Mouse (Mus musculus) heart, embryonic 16.5 days (tissue): ENCODE results near the gene Ptx4. TPM values are rescaled to one million over a fixed set of nuclear protein-coding genes. Genes with fewer than 3 reads are reported as not detected.

Experiments used
- ATAC-seq: fragments of 200-750 bp; cut with Nextera tagmentation; replicated peaks from 2 replicates; pipeline ENCODE4 v1.8.0; 2017; ENCODE audit warnings: moderate number of reproducible peaks; ENCODE audit not compliant: insufficient read depth, low FRiP score; ENCODE audit errors: extremely low read depth
- H3K27ac ChIP-seq: fragments of 300-500 bp; sonication (generic); 2 replicates; pipeline ENCODE4 v1.5.1; 2014; ENCODE audit warnings: mild to moderate bottlenecking, low read length, control low read depth, moderate library complexity
- H3K27me3 ChIP-seq: fragments of 300-500 bp; sonication (generic); 2 replicates; pipeline ENCODE4 v1.6.1; 2014; ENCODE audit warnings: low read length, mixed read lengths; ENCODE audit not compliant: control insufficient read depth, insufficient read depth
- H3K36me3 ChIP-seq: fragments of 300-500 bp; sonication (generic); 2 replicates; pipeline ENCODE4 v1.6.1; 2014; ENCODE audit not compliant: control insufficient read depth, insufficient read depth
- H3K4me1 ChIP-seq: fragments of 300-500 bp; sonication (generic); 2 replicates; pipeline ENCODE4 v1.6.1; 2014; ENCODE audit warnings: low read length, mixed read lengths; ENCODE audit not compliant: control insufficient read depth, insufficient read depth
- H3K4me2 ChIP-seq: fragments of 300-500 bp; sonication (generic); 2 replicates; pipeline ENCODE4 v1.6.1; 2014; ENCODE audit warnings: low read depth, mild to moderate bottlenecking, control low read depth, low read length
- H3K4me3 ChIP-seq: fragments of 300-500 bp; sonication (generic); 2 replicates; pipeline ENCODE4 v1.5.1; 2014; ENCODE audit warnings: mild to moderate bottlenecking, control low read depth, low read length
- H3K9ac ChIP-seq: fragments of 300-500 bp; sonication (generic); 2 replicates; pipeline ENCODE4 v1.6.1; 2014; ENCODE audit warnings: low read length, control low read depth
- H3K9me3 ChIP-seq: fragments of 300-500 bp; sonication (generic); replicated peaks from 2 replicates; pipeline ENCODE4 v1.6.1; 2016; ENCODE audit warnings: low read length; ENCODE audit not compliant: control insufficient read depth
- WGBS: fragments of 180-500 bp; shearing (Covaris S2); extraction: QIAGEN DNeasy Blood & Tissue Kit; methylation state at CpG from one replicate; pipeline ENCODE4 v1.1.7; 2014; 5-methylcytosine and 5-hydroxymethylcytosine counted together
- polyA plus RNA-seq: library from polyadenylated mRNA; unstranded; fragments of >200 nt; fragmentation: Nextera tagmentation; extraction: Ambion mirVana; gene quantifications from 2 replicates; pipeline ENCODE4 v1.2.1, GENCODE M21; 2015

Ptx4 gene
- polyA plus RNA-seq, 1 experiment from 2014 or later: 0.20 TPM

GRCm38 (mm10) chr17:25163387-25163786, 42.8 kb downstream of the Ptx4 start:
- Histone ChIP-seq H3K27ac (no peak overlapping the region), H3K27me3 (no peaks in the 10 kb centered on the region), H3K4me2 (no peak overlapping the region), H3K9ac (no peak overlapping the region), H3K36me3 (0 out of 2 replicates have a peak, but pooled peaks cover 3% of the 10 kb centered on the region), H3K4me1 (no peaks in the 10 kb centered on the region), H3K4me3 (no peak overlapping the region), H3K9me3 (no peaks in the 10 kb centered on the region)
- no peak for ATAC-seq
- 61% methylated on average over 7 of the region's 7 CpGs for WGBS

GRCm38 (mm10) chr17:25164770-25165169, 44.2 kb downstream of the Ptx4 start:
- no peak for ATAC-seq

GRCm38 (mm10) chr17:25165970-25166671, 45.6 kb downstream of the Ptx4 start:
- H3K27ac ChIP-seq: no peak overlapping the region
- no peak overlapping the region for H3K4me2 ChIP-seq
- no peak overlapping the region for H3K4me3 ChIP-seq
- H3K27me3 ChIP-seq: no peaks in the 10 kb centered on the region
- no peaks in the 10 kb centered on the region for H3K4me1 ChIP-seq
- 43% methylated on average over 6 of the region's 6 CpGs for WGBS
- no peaks in the 10 kb centered on the region for H3K9me3 ChIP-seq
- no peak overlapping the region for H3K9ac ChIP-seq
- ATAC-seq: no peak
- no peaks in the 10 kb centered on the region for H3K36me3 ChIP-seq

More at GRCm38 (mm10) chr17:25164770-25165169, 44.2 kb downstream of the Ptx4 start:
- Histone ChIP-seq H3K9me3 (no peaks in the 10 kb centered on the region), H3K4me3 (no peak overlapping the region), H3K4me2 (no peak overlapping the region), H3K9ac (no peak overlapping the region), H3K36me3 (0 out of 2 replicates have a peak, but pooled peaks cover 2% of the 10 kb centered on the region), H3K4me1 (no peaks in the 10 kb centered on the region), H3K27ac (no peak overlapping the region), H3K27me3 (no peaks in the 10 kb centered on the region)
- WGBS: 81% methylated on average over 3 of the region's 3 CpGs

GRCm38 (mm10) chr17:25169706-25170105, 49.1 kb downstream of the Ptx4 start:
- Histone ChIP-seq H3K27ac (no peak overlapping the region), H3K36me3 (no peaks in the 10 kb centered on the region), H3K9ac (no peak overlapping the region), H3K9me3 (no peaks in the 10 kb centered on the region), H3K4me3 (no peak overlapping the region), H3K4me2 (no peak overlapping the region), H3K4me1 (no peaks in the 10 kb centered on the region), H3K27me3 (no peaks in the 10 kb centered on the region)
- no peak for ATAC-seq
- WGBS: 74% methylated on average over 2 of the region's 2 CpGs

- H3K4me1 ChIP-seq: no peaks in the 10 kb centered on the region
- H3K4me2 ChIP-seq: no peak overlapping the region
- H3K9ac ChIP-seq: no peak overlapping the region
- no peak overlapping the region for H3K27ac ChIP-seq
- WGBS: 79% methylated on average over 3 of the region's 3 CpGs
- no peaks in the 10 kb centered on the region for H3K36me3 ChIP-seq
- H3K4me3 ChIP-seq: no peak overlapping the region
- ATAC-seq: no peak; the same call in 1 of the 2 replicates
- 0 out of 2 replicates have a peak, but pooled peaks cover 2% of the 10 kb centered on the region for H3K27me3 ChIP-seq
- H3K9me3 ChIP-seq: no peaks in the 10 kb centered on the region
Observed at GRCm38 (mm10) chr17:25172558-25172957, 52.0 kb downstream of the Ptx4 start.

Other genes with a start within 250 kb of the Ptx4 start
- 37.9 and 38.3 TPM in 2 replicates for gene Nubp2, start 234.4 kb upstream of the Ptx4 start, polyA plus RNA-seq
- 33.7 and 34.0 TPM in 2 replicates for gene Spsb3, start 234.1 kb upstream of the Ptx4 start, polyA plus RNA-seq
- 18.2 and 20.4 TPM in 2 replicates for gene Eme2, start 225.7 kb upstream of the Ptx4 start, polyA plus RNA-seq
- gene Mrps34, start 225.6 kb upstream of the Ptx4 start, polyA plus RNA-seq: 86.8 and 94.8 TPM in 2 replicates
- 38.2 and 42.1 TPM in 2 replicates for gene Nme3, start 224.3 kb upstream of the Ptx4 start, polyA plus RNA-seq
- 30.1 and 33.0 TPM in 2 replicates for gene Mapk8ip3, start 183.8 kb upstream of the Ptx4 start, polyA plus RNA-seq
- 79.3 and 82.5 TPM in 2 replicates for gene Jpt2, start 160.1 kb upstream of the Ptx4 start, polyA plus RNA-seq
- 3.9 and 4.2 TPM in 2 replicates for gene Cramp1l, start 105.0 kb upstream of the Ptx4 start, polyA plus RNA-seq
- 11.6 TPM in 2 replicates for gene Ift140, start 104.7 kb upstream of the Ptx4 start, polyA plus RNA-seq
- 26.7 and 36.1 TPM in 2 replicates for gene Tmem204, start 37.2 kb upstream of the Ptx4 start, polyA plus RNA-seq
- gene Telo2, start 4.8 kb upstream of the Ptx4 start, polyA plus RNA-seq: 31.3 and 31.7 TPM in 2 replicates
- gene Clcn7, start 12.6 kb downstream of the Ptx4 start, polyA plus RNA-seq: 16.1 and 19.2 TPM in 2 replicates
- not detected in 2 replicates for gene Ccdc154, start 41.7 kb downstream of the Ptx4 start, polyA plus RNA-seq
- gene Gm38655, start 54.7 kb downstream of the Ptx4 start, polyA plus RNA-seq: 0.32 and 0.95 TPM in 2 replicates
- gene BC003965, start 63.8 kb downstream of the Ptx4 start, polyA plus RNA-seq: 27.0 and 29.6 TPM in 2 replicates
- 5.4 and 6.1 TPM in 2 replicates for gene Unkl, start 67.6 kb downstream of the Ptx4 start, polyA plus RNA-seq
- gene Gnptg, start 119.4 kb downstream of the Ptx4 start, polyA plus RNA-seq: 23.8 and 25.7 TPM in 2 replicates
- gene Tsr3, start 119.4 kb downstream of the Ptx4 start, polyA plus RNA-seq: 26.9 and 31.0 TPM in 2 replicates
- gene Baiap3, start 135.6 kb downstream of the Ptx4 start, polyA plus RNA-seq: 1.4 and 2.5 TPM in 2 replicates
- gene Ube2i, start 153.9 kb downstream of the Ptx4 start, polyA plus RNA-seq: 345 and 358 TPM in 2 replicates
- gene Prss34, start 177.6 kb downstream of the Ptx4 start, polyA plus RNA-seq: 0.80 and 0.84 TPM in 2 replicates
- gene Prss28, start 187.9 kb downstream of the Ptx4 start, polyA plus RNA-seq: not detected in 2 replicates
- gene Prss29, start 197.9 kb downstream of the Ptx4 start, polyA plus RNA-seq: not detected in 2 replicates
- 0.41 and 0.59 TPM in 2 replicates for gene Tpsab1, start 224.8 kb downstream of the Ptx4 start, polyA plus RNA-seq
- 11.0 and 11.7 TPM in 2 replicates for gene Tpsb2, start 245.5 kb downstream of the Ptx4 start, polyA plus RNA-seq
- gene Tpsg1, start 248.5 kb downstream of the Ptx4 start, polyA plus RNA-seq: 0.56 and 0.76 TPM in 2 replicates